Mouse (Mus musculus): ENCODE data around the gene Fam71f1. TPM values are rescaled to one million over a fixed set of nuclear protein-coding genes. Genes with fewer than 3 reads are reported as not detected.
"Not testable (repeated sequence)": the region's sequence is repeated elsewhere in the genome, so short reads cannot be mapped to it uniquely, and the experiment has no call there.

The Fam71f1 gene
- polyA plus RNA-seq, 1 experiment: 0.47 TPM

DNA sequence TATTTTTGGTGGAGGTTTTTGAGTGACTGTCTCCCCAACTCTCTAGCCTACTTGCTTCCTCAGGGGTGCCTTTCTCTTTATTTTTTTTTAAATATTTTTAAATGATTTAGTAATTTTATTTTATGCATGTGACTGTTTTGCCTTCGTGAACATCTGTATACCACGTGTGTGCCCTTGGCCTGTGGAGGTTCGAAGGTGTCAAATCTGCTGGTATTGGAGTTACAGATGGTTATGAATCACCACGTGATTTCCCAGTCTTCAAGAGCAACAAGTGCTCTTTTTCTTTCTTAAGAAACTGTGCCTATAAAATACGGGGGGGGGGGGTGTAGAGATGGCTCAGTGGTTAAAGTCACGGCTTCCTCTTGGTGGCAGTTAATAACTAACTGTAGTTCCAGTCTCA is 2.6 kb downstream of the Fam71f1 start:
- Histone ChIP-seq H3K79me2 (ENCODE audit: control insufficient read depth, insufficient read depth) (no peaks in the 10 kb centered on the region), H3K36me3 (ENCODE audit: control insufficient read depth, insufficient read depth) (no peaks in the 10 kb centered on the region), H3K27me3 (ENCODE audit: control insufficient read depth, insufficient read depth, insufficient read length) (no peaks in the 10 kb centered on the region), H3ac (ENCODE audit: control insufficient read depth, insufficient read length) (no peak overlapping the region), H3K4me2 (ENCODE audit: low read depth) (no peak overlapping the region), H3K4me3 (no peak overlapping the region)
- TF ChIP-seq POLR2AphosphoS2 (IDR thresholded peaks at IDR 0.05; ENCODE audit: insufficient read length, low read depth) (no peak), MAX (IDR thresholded peaks at IDR 0.05; ENCODE audit: low read depth) (no peak), MYOG (IDR thresholded peaks at IDR 0.05; ENCODE audit: control insufficient read depth in 1 of 3, insufficient read depth in 1 of 3, insufficient read length in 2 of 3, low read depth in 2 of 3) (no peak), E2F4 (IDR thresholded peaks at IDR 0.05; ENCODE audit: insufficient read depth) (no peak), MYOD1 (IDR thresholded peaks at IDR 0.05; ENCODE audit: control insufficient read depth in 1 of 3, insufficient read length in 2 of 3, low read depth in 2 of 3) (no peak)

DNA sequence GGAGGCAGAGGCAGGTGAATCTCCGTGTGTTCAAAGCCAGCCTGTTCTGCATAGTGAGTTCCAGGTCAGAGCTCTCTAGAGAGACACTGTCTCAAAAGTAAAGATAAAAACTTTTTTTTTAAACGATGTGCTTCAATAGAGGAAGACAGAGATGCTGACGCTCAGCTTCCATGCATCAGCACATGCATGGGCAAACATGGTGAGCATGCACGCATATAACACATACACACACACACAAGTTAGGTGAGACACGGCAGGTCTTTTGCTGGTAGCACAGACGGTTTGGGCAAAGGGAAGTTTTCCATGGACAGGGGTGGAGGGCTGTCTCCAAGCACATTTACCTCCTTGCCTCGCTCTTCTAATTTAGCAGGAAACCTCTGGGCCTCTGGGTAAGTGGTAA is 3.2 kb downstream of the Fam71f1 start:
- Histone ChIP-seq H3K27me3 (ENCODE audit: control insufficient read depth, insufficient read depth, insufficient read length) (no peaks in the 10 kb centered on the region), H3K36me3 (ENCODE audit: control insufficient read depth, insufficient read depth) (no peaks in the 10 kb centered on the region), H3K4me3 (no peak overlapping the region), H3K4me2 (ENCODE audit: low read depth) (no peak overlapping the region), H3ac (ENCODE audit: control insufficient read depth, insufficient read length) (no peak overlapping the region), H3K79me2 (ENCODE audit: control insufficient read depth, insufficient read depth) (no peaks in the 10 kb centered on the region)
- TF ChIP-seq TCF12 (IDR thresholded peaks at IDR 0.05; ENCODE audit: insufficient read depth, poor library complexity, severe bottlenecking) (no peak), MYOG (IDR thresholded peaks at IDR 0.05; ENCODE audit: control insufficient read depth in 1 of 3, insufficient read depth in 1 of 3, insufficient read length in 2 of 3, low read depth in 2 of 3) (no peak), USF1 (IDR thresholded peaks at IDR 0.05; ENCODE audit: low read depth) (no peak), POLR2AphosphoS2 (IDR thresholded peaks at IDR 0.05; ENCODE audit: insufficient read length, low read depth) (no peak), MYOD1 (IDR thresholded peaks at IDR 0.05; ENCODE audit: control insufficient read depth in 1 of 3, insufficient read length in 2 of 3, low read depth in 2 of 3) (no peak), E2F4 (IDR thresholded peaks at IDR 0.05; ENCODE audit: insufficient read depth) (no peak), CEBPB (IDR thresholded peaks at IDR 0.05; ENCODE audit: insufficient read depth, poor library complexity, severe bottlenecking) (no peak)

DNA sequence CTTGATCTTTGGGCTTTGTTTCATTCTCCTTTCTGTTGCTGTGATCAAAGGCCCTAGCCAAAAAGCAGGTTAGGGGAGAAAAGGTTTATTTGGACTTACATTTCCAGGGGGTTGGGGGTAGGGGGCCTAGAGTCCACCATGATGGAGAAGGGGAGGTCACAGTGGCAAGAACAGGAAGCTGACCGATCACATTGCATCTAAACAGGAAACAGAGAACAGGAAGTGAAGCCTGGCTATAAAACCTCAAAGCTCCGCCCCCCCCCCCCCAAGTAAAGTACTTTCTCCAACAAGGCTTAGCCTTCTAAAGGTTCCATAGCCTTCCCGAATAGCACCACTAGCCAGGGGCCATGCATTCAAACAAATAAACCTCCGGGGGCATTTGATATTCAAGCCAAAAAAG is 3.8 kb downstream of the Fam71f1 start:
- H3K27me3 ChIP-seq (ENCODE audit: control insufficient read depth, insufficient read depth, insufficient read length): no peaks in the 10 kb centered on the region
- H3ac ChIP-seq (ENCODE audit: control insufficient read depth, insufficient read length): no peak overlapping the region
- H3K79me2 ChIP-seq (ENCODE audit: control insufficient read depth, insufficient read depth): no peaks in the 10 kb centered on the region
- H3K4me3 ChIP-seq: no peak overlapping the region
- no peak for TF ChIP-seq SRF (IDR thresholded peaks at IDR 0.05; ENCODE audit: control insufficient read depth, insufficient read length, low read depth)
- no peak for TF ChIP-seq E2F4 (IDR thresholded peaks at IDR 0.05; ENCODE audit: insufficient read depth)
- TF ChIP-seq MYOD1 (IDR thresholded peaks at IDR 0.05; ENCODE audit: control insufficient read depth in 1 of 3, insufficient read length in 2 of 3, low read depth in 2 of 3): no peak
- no peak for TF ChIP-seq USF1 (IDR thresholded peaks at IDR 0.05; ENCODE audit: low read depth)
- no peaks in the 10 kb centered on the region for H3K36me3 ChIP-seq (ENCODE audit: control insufficient read depth, insufficient read depth)
- no peak overlapping the region for H3K4me2 ChIP-seq (ENCODE audit: low read depth)

DNA sequence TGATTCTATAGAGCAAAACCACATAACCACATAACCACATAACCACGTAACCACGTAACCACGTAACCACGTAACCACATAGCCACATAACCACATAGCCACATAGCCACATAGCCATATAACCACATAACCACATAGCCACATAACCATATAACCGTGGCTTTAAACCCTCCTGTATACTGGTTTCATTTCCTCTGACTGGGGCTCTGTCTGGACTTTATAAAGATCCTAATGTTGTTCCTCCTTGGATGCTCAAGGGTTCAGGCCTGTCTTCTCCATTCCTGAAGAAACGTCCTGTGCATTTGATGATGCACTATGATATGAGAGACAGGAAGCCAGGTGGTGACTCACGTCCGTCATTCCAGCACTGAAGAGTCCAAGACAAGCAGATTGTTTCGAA is 8.0 kb downstream of the Fam71f1 start:
- Histone ChIP-seq H3K4me2 (ENCODE audit: low read depth) (no peak overlapping the region), H3ac (ENCODE audit: control insufficient read depth, insufficient read length) (no peak overlapping the region), H3K79me2 (ENCODE audit: control insufficient read depth, insufficient read depth) (no peaks in the 10 kb centered on the region), H3K36me3 (ENCODE audit: control insufficient read depth, insufficient read depth) (no peaks in the 10 kb centered on the region), H3K27me3 (ENCODE audit: control insufficient read depth, insufficient read depth, insufficient read length) (no peaks in the 10 kb centered on the region), H3K4me3 (no peak overlapping the region)
- TF ChIP-seq POLR2A (IDR thresholded peaks at IDR 0.05; ENCODE audit: insufficient read length, low read depth) (no peak), TCF12 (IDR thresholded peaks at IDR 0.05; ENCODE audit: insufficient read depth, poor library complexity, severe bottlenecking) (no peak), POLR2AphosphoS2 (IDR thresholded peaks at IDR 0.05; ENCODE audit: insufficient read length, low read depth) (no peak), SRF (IDR thresholded peaks at IDR 0.05; ENCODE audit: control insufficient read depth, insufficient read length, low read depth) (no peak), REST (IDR thresholded peaks at IDR 0.05; ENCODE audit: insufficient read depth, insufficient read length) (no peak), USF1 (IDR thresholded peaks at IDR 0.05; ENCODE audit: low read depth) (no peak)

DNA sequence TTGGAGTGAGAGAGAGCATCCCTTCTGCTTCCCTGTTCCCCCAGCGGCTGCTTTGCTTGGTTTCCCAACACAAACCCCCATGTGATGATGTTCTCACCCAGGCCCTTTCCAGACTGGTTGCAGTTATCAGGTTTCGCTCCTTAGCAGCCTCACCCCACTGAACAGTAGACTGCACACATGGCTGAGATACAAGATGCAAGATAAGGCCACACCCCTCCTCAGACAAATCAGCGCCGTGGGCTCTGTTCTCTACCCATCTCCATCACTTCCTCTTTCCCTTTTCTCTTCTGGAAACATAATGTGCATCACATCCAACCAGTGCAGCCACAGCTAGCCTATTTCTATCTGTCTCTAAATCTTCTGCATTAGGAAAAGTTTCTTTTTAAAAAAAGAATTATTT is 10.6 kb downstream of the Fam71f1 start:
- H3K36me3 ChIP-seq (ENCODE audit: control insufficient read depth, insufficient read depth): no peaks in the 10 kb centered on the region
- no peak overlapping the region for H3K4me2 ChIP-seq (ENCODE audit: low read depth)
- H3K4me3 ChIP-seq: no peak overlapping the region
- peaks cover 5% of the 10 kb centered on the region for H3K27me3 ChIP-seq (ENCODE audit: control insufficient read depth, insufficient read depth, insufficient read length)
- no peak overlapping the region for H3ac ChIP-seq (ENCODE audit: control insufficient read depth, insufficient read length)
- TF ChIP-seq MAX (IDR thresholded peaks at IDR 0.05; ENCODE audit: low read depth): no peak
- no peak for TF ChIP-seq POLR2A (IDR thresholded peaks at IDR 0.05; ENCODE audit: insufficient read length, low read depth)
- no peak for TF ChIP-seq MYOD1 (IDR thresholded peaks at IDR 0.05; ENCODE audit: control insufficient read depth in 1 of 3, insufficient read length in 2 of 3, low read depth in 2 of 3)
- TF ChIP-seq E2F4 (IDR thresholded peaks at IDR 0.05; ENCODE audit: insufficient read depth): no peak
- TF ChIP-seq CEBPB (IDR thresholded peaks at IDR 0.05; ENCODE audit: insufficient read depth, poor library complexity, severe bottlenecking): no peak
- no peak for TF ChIP-seq REST (IDR thresholded peaks at IDR 0.05; ENCODE audit: insufficient read depth, insufficient read length)
- no peak for TF ChIP-seq TCF3 (IDR thresholded peaks at IDR 0.05; ENCODE audit: insufficient read length, low read depth)
- TF ChIP-seq MYOG (IDR thresholded peaks at IDR 0.05; ENCODE audit: control insufficient read depth in 1 of 3, insufficient read depth in 1 of 3, insufficient read length in 2 of 3, low read depth in 2 of 3): no peak
- no peak for TF ChIP-seq SRF (IDR thresholded peaks at IDR 0.05; ENCODE audit: control insufficient read depth, insufficient read length, low read depth)
- TF ChIP-seq POLR2AphosphoS2 (IDR thresholded peaks at IDR 0.05; ENCODE audit: insufficient read length, low read depth): no peak
- no peak for TF ChIP-seq USF1 (IDR thresholded peaks at IDR 0.05; ENCODE audit: low read depth)
- TF ChIP-seq TCF12 (IDR thresholded peaks at IDR 0.05; ENCODE audit: insufficient read depth, poor library complexity, severe bottlenecking): no peak
- no peaks in the 10 kb centered on the region for H3K79me2 ChIP-seq (ENCODE audit: control insufficient read depth, insufficient read depth)

DNA sequence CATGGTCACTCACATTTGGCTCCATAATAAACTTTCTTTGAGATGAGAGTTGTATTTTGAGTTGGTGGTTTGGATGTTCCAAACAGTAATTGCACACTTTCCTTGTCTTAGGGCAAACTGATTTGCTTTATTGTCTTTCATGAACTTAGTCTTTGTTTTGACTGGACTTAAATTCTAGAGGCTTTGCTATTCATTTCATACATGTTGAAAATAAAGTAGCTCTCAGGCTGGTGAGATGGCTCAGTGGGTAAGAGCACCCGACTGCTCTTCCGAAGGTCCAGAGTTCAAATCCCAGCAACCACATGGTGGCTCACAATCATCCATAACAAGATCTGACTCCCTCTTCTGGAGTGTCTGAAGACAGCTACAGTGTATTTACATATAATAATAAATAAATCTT is 27.6 kb downstream of the Fam71f1 start:
- not testable (repeated sequence) for H3K27me3 ChIP-seq (ENCODE audit: control insufficient read depth, insufficient read depth, insufficient read length); H3K4me3 ChIP-seq; H3K36me3 ChIP-seq (ENCODE audit: control insufficient read depth, insufficient read depth); H3ac ChIP-seq (ENCODE audit: control insufficient read depth, insufficient read length); H3K4me2 ChIP-seq (ENCODE audit: low read depth)
- peaks cover 35% of the 10 kb centered on the region for H3K79me2 ChIP-seq (ENCODE audit: control insufficient read depth, insufficient read depth)
